Mouse (Mus musculus): ENCODE results near the gene D630023F18Rik.

DNA sequence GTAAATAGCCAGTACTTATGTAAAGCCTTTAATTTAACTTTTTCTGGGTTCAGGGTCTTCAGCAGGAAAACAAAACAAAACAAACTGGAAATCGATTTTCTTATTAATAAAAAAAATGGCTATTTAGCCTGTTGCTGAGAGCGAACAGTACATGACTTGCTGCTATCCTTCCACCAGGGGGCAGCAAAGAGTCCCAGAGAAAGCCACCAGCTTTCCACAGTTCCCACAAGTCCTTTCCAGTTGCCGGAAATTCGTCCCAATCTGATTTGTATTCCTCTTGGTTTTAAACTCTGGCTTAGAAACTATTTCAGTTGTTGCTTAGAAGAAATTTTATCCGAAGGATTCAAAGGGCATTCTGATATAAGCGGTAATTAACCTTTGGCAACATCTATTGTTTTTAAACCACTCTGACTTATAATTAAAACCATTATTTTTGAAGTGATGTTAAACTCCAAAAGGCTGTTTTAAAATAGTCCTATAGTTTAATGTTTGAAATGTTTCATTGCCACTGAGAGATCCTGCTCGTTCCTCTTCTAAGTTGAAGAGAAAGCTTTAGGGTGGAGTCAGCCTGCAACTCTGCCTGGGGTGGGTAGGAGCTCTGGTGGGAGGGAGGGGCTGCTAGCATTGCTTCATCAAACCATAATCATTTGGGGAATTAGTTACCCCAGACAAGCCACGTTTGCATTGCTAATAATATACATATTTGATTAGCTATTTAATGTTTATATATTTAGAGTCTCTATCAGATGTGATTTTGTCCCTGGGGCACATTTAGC is 10.8 kb downstream of the D630023F18Rik start:
- peak; percentile 73 for TF ChIP-seq CTCF (IDR thresholded peaks at IDR 0.05; ENCODE audit: control insufficient read depth, insufficient read depth, low read length)
- no peak for TF ChIP-seq POLR2A (IDR thresholded peaks at IDR 0.05; ENCODE audit: borderline replicate concordance, control insufficient read depth, low read depth, low read length)

Data from bone marrow, adult 2 months (tissue).